Mouse (Mus musculus): ENCODE results near the gene Tbx3.
A peak's percentile ranks its signal among the peaks of the same experiment; 100 is the strongest.

DNA sequence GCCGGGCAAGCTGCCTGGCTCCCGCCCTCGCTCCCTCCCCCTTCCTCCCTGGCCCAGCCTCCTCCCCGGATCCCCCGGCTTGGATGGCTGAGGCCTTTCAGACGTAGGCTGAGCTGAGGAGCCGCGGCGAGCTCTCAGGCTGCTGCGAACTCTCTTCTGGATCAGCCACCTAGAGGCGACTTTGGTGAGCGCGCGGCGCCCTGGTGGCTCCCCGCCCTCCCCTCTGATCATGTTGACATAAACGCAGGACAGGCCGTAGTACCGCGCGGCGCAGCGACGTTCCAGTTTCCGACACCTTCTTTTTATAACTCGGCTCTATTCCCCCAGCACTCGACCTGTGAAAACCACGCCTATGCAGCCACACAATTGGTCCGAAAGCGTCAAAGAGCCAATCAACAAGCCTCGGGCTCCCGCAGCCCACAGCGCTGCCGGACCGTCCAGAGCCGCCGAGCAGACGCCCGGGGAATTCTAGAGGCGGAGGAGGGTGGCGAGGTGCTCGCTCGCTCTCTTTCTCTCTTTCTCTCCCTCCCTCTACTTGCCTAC lies at the start of gene Tbx3:
- TF ChIP-seq EP300 (IDR thresholded peaks at IDR 0.05; ENCODE audit: low read depth) = no peak
- TF ChIP-seq CTCF (IDR thresholded peaks at IDR 0.05; ENCODE audit: low read depth) = peak; percentile 60
